Mouse (Mus musculus) kidney, embryonic 14.5 days (tissue): Measurements from ENCODE around the gene Lexm. TPM values are rescaled to one million over a fixed set of nuclear protein-coding genes. Genes with fewer than 3 reads are reported as not detected.

Source experiments
- ATAC-seq: fragments of 200-750 bp; cut with Nextera tagmentation; 2 replicates; pipeline ENCODE4 v1.8.0; 2017; ENCODE audit warnings: moderate number of reproducible peaks, mild to moderate bottlenecking, moderate TSS enrichment, moderate library complexity; ENCODE audit not compliant: low FRiP score, low TSS enrichment
- H3K27ac ChIP-seq: fragments of 300-500 bp; sonication (generic); 2 replicates; pipeline ENCODE4 v1.5.1; 2014; ENCODE audit warnings: low read depth, mild to moderate bottlenecking, low read length, moderate library complexity, mixed read lengths
- H3K27me3 ChIP-seq: fragments of 300-500 bp; sonication (generic); 2 replicates; pipeline ENCODE4 v1.6.1; 2014; ENCODE audit warnings: mild to moderate bottlenecking, low read length; ENCODE audit not compliant: control insufficient read depth, insufficient read depth
- H3K36me3 ChIP-seq: fragments of 300-500 bp; sonication (generic); 2 replicates; pipeline ENCODE4 v1.6.1; 2014; ENCODE audit warnings: low read length, mixed read lengths; ENCODE audit not compliant: control insufficient read depth, insufficient read depth
- H3K4me1 ChIP-seq: fragments of 300-500 bp; sonication (generic); 2 replicates; pipeline ENCODE4 v1.6.1; 2014; ENCODE audit warnings: low read length, mixed read lengths; ENCODE audit not compliant: control insufficient read depth, insufficient read depth
- H3K4me2 ChIP-seq: fragments of 300-500 bp; sonication (generic); replicated peaks from 2 replicates; pipeline ENCODE4 v1.6.1; 2014; ENCODE audit warnings: low read depth, mild to moderate bottlenecking, low read length
- H3K4me3 ChIP-seq: fragments of 300-500 bp; sonication (generic); 2 replicates; pipeline ENCODE4 v1.5.1; 2014; ENCODE audit warnings: mild to moderate bottlenecking, low read length
- H3K9ac ChIP-seq: fragments of 300-500 bp; sonication (generic); 2 replicates; pipeline ENCODE4 v1.6.1; 2014; ENCODE audit warnings: low read depth, mild to moderate bottlenecking, low read length, moderate library complexity
- H3K9me3 ChIP-seq: fragments of 300-500 bp; sonication (generic); 2 replicates; pipeline ENCODE4 v1.6.1; 2016; ENCODE audit warnings: low read length; ENCODE audit not compliant: control insufficient read depth
- WGBS: fragments of 180-500 bp; shearing (Covaris S2); extraction: QIAGEN DNeasy Blood & Tissue Kit; methylation state at CpG from one replicate; pipeline ENCODE4 v1.1.7; 2014; 5-methylcytosine and 5-hydroxymethylcytosine counted together
- polyA plus RNA-seq: library from polyadenylated mRNA; unstranded; fragments of >200 nt; fragmentation: Nextera tagmentation; extraction: Ambion mirVana; gene quantifications from 2 replicates; pipeline ENCODE4 v1.2.1, GENCODE M21; 2014

Gene Lexm
- polyA plus RNA-seq, 1 experiment from 2014 or later = not detected

DNA sequence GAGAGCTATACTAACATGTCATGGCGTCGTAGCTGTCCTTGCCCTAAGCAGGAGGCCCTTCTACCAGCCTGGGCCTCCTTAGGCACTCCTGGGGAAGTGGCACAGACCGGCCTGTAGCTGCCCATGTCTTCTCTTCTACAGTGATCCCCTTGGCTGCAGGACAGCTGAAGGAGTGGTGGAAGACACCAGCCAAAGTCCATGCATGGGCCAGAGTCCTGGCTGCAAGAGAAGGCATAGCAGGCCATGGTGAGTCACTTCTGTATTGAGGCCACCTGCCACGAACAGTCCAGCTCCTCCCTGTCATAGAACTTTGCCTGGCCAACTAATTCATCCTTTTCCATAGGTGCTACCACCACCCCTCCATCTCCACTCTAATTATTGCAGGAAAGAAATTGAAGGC is 1.9 kb upstream of the Lexm start:
- Histone ChIP-seq H3K4me1 (peaks cover 6% of the 10 kb centered on the region; the same call in 1 of the 2 replicates), H3K4me3 (no peak overlapping the region), H3K9ac (no peak overlapping the region), H3K9me3 (no peaks in the 10 kb centered on the region), H3K36me3 (no peaks in the 10 kb centered on the region), H3K27ac (no peak overlapping the region), H3K27me3 (peaks cover 27% of the 10 kb centered on the region), H3K4me2 (no peak overlapping the region)
- ATAC-seq = no peak
- WGBS = 88% methylated on average over 4 of the region's 4 CpGs

DNA sequence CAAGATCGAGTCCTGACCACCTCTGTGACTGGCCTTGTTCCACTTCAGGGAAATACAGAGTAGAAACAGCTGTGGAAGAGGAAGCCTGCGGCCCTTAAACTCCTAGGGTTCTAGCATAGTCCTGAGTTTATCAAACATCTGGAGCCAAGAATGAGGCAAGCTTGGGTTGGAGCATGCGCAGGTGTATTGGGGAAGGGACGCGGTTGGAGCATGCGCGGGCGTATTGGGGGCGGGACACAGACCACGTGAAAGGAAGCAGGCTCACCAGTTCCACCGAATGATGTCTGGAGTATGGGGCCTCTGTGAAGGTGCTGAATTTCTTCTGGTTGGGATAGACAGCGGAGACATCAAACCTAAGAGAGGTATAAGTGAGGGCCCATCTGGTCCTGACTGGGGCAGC is 1.4 kb downstream of the Lexm start:
- no peaks in the 10 kb centered on the region for H3K9me3 ChIP-seq
- peaks cover 6% of the 10 kb centered on the region; the same call in 1 of the 2 replicates for H3K4me1 ChIP-seq
- no peak overlapping the region for H3K27ac ChIP-seq
- no peak overlapping the region for H3K4me2 ChIP-seq
- no peaks in the 10 kb centered on the region for H3K27me3 ChIP-seq
- ATAC-seq = no peak
- WGBS = 81% methylated on average over 12 of the region's 12 CpGs
- H3K4me3 ChIP-seq = no peak overlapping the region
- H3K36me3 ChIP-seq = no peaks in the 10 kb centered on the region
- no peak overlapping the region for H3K9ac ChIP-seq

DNA sequence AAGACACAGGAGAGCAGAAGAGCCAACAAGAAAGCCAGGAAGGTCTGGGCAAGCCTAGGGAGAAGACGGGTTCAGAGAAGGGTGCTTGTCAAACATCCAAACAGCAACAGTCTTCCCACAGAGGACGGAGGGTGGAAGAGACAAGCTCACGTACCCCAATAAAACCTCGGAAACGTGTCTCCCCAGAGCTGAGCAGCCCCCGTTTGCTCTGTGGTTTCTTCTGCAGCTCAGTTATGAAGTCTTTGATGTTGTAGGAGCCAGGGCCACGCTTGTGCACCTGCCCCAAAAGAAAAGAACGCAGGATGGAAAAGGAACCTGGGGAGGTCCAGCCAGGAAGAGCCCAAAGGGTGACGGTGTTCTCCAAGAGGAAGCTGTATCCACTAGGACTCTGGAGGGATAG is 2.2 kb downstream of the Lexm start:
- ATAC-seq = no peak
- WGBS = 83% methylated on average over 9 of the region's 9 CpGs
- no peak overlapping the region for H3K27ac ChIP-seq
- H3K4me1 ChIP-seq = peaks cover 6% of the 10 kb centered on the region; the same call in 1 of the 2 replicates
- no peak overlapping the region for H3K4me3 ChIP-seq
- H3K9me3 ChIP-seq = no peaks in the 10 kb centered on the region
- H3K36me3 ChIP-seq = no peaks in the 10 kb centered on the region
- no peak overlapping the region for H3K9ac ChIP-seq
- no peak overlapping the region for H3K4me2 ChIP-seq
- H3K27me3 ChIP-seq = no peaks in the 10 kb centered on the region

DNA sequence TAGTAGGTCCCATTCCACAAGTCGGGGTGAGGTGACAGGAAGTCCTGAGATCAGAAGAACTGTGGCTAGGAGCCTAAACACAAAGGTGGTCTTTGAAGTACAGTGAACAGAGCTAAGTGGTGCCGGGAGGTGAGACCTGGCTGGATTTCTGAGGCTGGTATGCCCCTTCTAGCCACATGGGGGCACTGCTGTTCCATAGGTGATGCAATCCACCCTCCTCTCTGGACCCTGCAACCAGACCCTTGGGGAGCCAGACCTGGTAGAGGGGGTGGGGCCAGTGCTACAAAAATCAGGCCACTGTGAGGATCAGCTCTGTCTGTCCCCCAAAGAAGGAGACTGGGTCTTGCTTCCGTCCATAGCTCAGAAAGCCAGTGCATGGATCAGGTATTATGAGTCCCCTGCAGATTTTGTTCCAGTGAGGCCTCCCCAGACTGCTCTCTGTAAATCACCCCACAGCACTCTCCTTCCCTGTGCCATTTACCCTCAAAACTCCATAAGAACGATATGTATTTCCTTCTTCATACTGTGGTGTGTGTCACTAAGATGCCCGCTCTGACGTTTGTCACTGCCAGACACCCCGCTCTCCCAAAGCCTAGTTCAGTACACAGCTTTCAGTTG is 2.8 kb downstream of the Lexm start:
- Histone ChIP-seq H3K27ac (no peak overlapping the region), H3K4me1 (peaks cover 6% of the 10 kb centered on the region; the same call in 1 of the 2 replicates), H3K27me3 (no peaks in the 10 kb centered on the region), H3K4me3 (no peak overlapping the region), H3K9ac (no peak overlapping the region), H3K36me3 (no peaks in the 10 kb centered on the region), H3K4me2 (no peak overlapping the region), H3K9me3 (no peaks in the 10 kb centered on the region)
- ATAC-seq = peak; percentile 73
- 42% methylated on average over 7 of the region's 7 CpGs for WGBS

DNA sequence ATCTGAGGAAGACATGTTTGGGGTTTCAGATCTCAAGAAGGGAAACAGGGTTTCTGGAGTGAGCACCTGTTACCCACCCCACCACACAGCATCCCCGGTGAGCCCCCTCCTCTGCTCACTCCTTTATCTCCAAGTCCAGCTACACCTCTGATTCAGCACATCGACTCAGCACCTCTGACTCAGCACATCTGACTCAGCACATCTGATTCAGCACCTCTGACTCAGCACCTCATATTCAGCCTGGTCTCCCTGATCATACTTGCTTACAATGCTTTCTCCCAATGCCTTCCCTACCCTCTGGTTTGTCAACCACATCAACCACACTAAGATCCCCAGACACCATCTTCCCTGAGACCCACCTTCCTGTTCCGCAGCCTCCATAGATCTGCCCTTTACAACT is 3.5 kb downstream of the Lexm start:
- ATAC-seq = no peak
- Histone ChIP-seq H3K27ac (no peak overlapping the region), H3K9me3 (no peaks in the 10 kb centered on the region), H3K27me3 (no peaks in the 10 kb centered on the region), H3K4me3 (no peak overlapping the region), H3K36me3 (no peaks in the 10 kb centered on the region), H3K4me2 (no peak overlapping the region), H3K9ac (no peak overlapping the region), H3K4me1 (peaks cover 6% of the 10 kb centered on the region; the same call in 1 of the 2 replicates)
- 80% methylated on average over 3 of the region's 3 CpGs for WGBS

DNA sequence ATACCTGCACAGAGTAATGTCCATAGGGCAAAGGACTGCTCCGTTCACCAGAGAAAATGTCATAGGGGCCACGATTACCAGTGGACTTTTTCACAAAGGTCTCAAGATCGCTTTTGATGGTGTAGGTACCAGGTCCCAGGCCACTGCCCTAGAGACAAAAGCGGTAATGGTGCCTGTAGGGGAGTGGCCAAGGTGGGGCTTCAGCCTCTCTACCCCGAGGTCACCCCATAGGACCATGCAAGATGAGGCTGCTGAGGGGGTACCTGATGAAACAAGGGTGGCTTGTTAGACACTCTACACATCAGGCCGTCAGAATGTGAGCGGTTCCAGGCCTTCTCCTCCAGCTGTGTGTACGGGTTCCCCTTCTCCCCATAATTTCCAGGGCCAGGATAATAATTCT is 3.9 kb downstream of the Lexm start:
- WGBS = 81% methylated on average over 8 of the region's 8 CpGs
- peaks cover 6% of the 10 kb centered on the region; the same call in 1 of the 2 replicates for H3K4me1 ChIP-seq
- H3K9ac ChIP-seq = no peak overlapping the region
- H3K36me3 ChIP-seq = no peaks in the 10 kb centered on the region
- no peak for ATAC-seq
- H3K27ac ChIP-seq = no peak overlapping the region
- H3K4me2 ChIP-seq = no peak overlapping the region
- H3K9me3 ChIP-seq = no peaks in the 10 kb centered on the region
- no peaks in the 10 kb centered on the region for H3K27me3 ChIP-seq
- no peak overlapping the region for H3K4me3 ChIP-seq

DNA sequence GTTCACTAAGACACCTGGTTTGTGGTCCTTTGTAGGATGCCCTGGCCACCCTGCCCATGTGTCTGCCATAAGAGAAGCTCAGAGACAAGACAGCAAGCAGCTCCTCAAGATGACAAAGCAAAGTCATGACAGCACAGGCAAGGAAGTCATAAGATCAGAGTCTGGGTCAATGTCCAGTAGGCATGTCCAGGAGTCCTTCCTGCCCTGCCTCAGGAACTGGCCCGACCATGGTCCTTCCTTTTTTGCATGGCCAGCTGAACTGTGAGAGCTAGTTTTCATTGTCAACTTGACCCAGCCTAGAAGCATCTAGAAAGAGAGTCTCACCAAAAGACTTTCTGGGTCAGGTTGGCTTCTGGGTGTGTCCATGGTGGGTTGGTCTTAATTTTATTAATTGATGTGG is 9.1 kb downstream of the Lexm start:
- Histone ChIP-seq H3K9ac (no peak overlapping the region), H3K4me2 (no peak overlapping the region), H3K27ac (no peak overlapping the region), H3K9me3 (no peaks in the 10 kb centered on the region), H3K27me3 (no peaks in the 10 kb centered on the region), H3K4me3 (no peak overlapping the region), H3K4me1 (no peaks in the 10 kb centered on the region), H3K36me3 (no peaks in the 10 kb centered on the region)
- no peak for ATAC-seq
- 95% methylated on average over 1 of the region's 1 CpGs for WGBS

DNA sequence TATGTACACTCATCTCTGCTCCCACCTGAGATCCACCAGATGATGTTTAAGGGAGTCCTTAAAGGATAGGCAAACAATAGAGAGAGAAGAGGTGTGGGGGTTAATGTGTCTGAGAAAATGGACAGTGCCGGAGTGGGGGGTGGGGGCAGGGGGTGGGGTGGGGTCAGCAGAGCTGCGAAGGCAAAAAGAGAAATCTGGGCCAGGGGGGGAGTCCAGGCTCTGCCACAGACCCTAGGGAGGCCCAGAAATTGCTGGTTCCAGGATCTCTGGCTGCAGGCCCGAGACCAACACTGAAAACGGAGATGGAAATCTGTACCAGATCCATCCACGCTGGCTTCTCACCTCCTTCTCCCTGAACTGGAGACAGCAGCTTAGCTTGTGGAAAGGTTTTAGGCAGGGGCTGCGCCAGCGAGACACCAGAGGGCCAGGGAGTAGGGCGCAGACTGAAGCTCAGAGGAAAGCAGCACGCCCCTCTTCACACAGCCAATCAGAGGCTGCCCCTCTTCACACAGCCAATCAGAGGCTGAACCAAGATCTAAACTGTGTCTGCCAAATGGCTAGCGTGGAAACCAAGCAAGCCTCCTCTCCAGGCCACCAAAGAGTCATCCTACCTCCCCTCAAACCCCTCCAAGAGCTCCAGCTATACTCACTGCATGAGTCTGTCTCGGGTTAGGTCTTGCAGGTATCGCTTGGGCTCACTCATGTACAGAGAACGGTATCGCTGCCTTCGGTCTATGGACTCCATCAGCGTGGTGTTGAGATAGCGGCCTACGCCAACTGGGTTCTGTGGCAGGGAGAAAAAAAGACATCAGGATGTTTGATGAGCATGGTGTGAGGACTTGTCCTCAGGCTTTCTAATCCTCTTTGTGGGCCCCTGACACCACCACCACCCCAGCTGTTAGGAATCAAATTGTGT is 10.1 kb downstream of the Lexm start:
- no peaks in the 10 kb centered on the region for H3K36me3 ChIP-seq
- no peaks in the 10 kb centered on the region for H3K27me3 ChIP-seq
- H3K27ac ChIP-seq = no peak overlapping the region
- 38% methylated on average over 18 of the region's 18 CpGs for WGBS
- no peaks in the 10 kb centered on the region for H3K9me3 ChIP-seq
- ATAC-seq = peak; percentile 92
- H3K4me1 ChIP-seq = no peaks in the 10 kb centered on the region
- peak overlapping the region; percentile 24; the same call in 1 of the 2 replicates for H3K4me2 ChIP-seq
- peak overlapping the region; percentile 28; the same call in 1 of the 2 replicates for H3K9ac ChIP-seq
- no peak overlapping the region for H3K4me3 ChIP-seq

DNA sequence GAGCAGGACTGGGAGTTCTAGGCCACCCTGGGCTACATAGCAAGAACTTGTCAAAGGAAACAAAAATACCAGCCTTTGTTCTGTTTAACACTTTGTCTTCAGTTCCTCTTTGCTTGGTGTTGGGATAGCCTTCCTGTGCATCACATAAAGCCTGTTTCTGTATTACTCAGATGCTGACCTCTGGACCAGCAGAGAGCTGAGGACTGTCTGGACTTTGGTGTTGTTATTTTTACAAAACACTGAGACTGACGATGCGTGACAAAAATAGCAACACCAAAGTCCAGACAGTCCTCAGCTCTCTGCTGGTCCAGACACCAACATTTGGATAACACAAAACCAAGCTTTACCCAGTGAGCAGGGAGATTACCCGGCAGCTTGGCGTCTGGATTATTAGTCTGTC is 16.3 kb downstream of the Lexm start:
- H3K4me2 ChIP-seq = no peak overlapping the region
- no peak overlapping the region for H3K9ac ChIP-seq
- H3K36me3 ChIP-seq = no peaks in the 10 kb centered on the region
- no peaks in the 10 kb centered on the region; the same call in 1 of the 2 replicates for H3K9me3 ChIP-seq
- H3K4me1 ChIP-seq = no peaks in the 10 kb centered on the region
- no peaks in the 10 kb centered on the region for H3K27me3 ChIP-seq
- 57% methylated on average over 4 of the region's 4 CpGs for WGBS
- H3K27ac ChIP-seq = no peak overlapping the region
- ATAC-seq = no peak
- H3K4me3 ChIP-seq = no peak overlapping the region
